Mouse (Mus musculus): Measurements from ENCODE around the gene Rabl3.

Gene Rabl3

DNA sequence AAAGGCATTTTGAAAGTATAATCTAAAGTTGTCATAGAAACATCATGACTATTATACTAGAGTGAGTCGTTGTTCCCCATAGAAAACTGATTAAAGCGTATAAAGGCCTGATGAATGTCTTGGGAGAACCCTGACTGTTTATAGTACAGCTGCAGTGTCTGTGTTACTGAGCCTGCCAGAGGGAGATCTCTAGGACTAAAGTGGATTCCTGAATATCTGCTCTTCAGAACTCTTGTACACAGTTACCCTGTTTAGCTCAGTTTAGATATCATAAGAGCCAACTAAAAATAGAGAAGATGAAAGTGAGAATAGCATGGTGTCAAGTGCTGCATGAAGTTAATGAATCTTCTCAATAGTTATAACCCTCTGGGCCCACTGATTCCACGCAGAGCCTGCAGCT, 10.6 kb downstream of the Rabl3 start:
- no peak for DNase-seq (ENCODE audit: low read depth)

DNA sequence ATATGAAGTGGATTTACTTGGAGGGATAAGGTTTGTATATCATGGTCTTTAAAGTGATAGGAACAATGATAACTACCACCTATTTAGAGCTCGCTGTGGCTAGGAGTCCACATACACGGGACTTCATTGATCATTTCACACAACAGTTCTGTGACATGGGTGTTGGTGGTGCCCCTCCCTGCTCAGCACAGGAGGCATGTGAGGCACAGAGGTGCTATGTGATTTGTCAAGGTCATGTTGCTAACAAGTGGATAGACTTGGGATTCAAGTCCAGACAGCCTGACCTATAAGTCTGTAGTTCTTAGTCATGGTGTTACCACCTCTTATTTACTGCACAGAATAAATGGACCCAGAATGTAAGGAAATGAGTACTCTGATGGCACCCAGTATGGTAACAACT, 11.3 kb downstream of the Rabl3 start:
- no peak for DNase-seq (ENCODE audit: low read depth)

DNA sequence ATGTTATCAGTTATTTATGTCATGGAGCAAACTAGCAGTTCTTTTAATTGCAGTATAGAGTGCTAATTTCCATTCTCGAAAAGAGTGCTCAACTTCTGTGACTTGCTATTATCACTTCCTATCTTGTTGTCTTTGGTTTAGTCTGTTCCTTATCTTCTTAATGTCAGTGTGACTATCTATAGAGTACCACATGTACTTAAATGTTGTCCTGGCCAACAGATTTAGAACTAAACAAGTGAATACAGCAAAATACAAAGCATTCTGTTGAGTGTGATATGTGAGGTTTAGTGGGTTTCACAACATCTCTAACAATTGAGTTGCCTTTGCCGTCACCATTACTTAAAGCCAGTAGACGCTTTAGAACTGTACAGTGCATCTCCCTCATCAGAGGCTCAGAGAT, 13.1 kb downstream of the Rabl3 start:
- no peak for DNase-seq (ENCODE audit: low read depth)

DNA sequence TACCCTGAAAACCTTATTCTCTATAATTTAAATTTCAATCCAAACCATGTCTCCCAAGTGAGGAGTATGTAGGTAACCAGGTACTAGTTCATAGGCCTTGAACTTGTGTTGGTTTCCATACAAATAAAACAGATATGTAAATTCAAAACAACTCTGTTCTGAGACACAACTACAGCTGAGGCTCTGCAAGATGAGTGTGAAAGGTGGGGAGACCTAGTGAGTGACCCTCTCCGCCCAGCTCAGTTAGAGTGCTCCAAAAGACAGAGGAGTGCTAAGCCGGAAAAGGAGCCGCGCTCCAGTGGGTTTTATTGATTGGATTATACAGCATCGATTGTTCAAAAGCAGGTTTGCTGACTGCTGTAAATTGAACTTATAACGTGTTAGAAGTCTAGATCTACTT, 22.7 kb downstream of the Rabl3 start:
- no peak for DNase-seq (ENCODE audit: low read depth)

DNA sequence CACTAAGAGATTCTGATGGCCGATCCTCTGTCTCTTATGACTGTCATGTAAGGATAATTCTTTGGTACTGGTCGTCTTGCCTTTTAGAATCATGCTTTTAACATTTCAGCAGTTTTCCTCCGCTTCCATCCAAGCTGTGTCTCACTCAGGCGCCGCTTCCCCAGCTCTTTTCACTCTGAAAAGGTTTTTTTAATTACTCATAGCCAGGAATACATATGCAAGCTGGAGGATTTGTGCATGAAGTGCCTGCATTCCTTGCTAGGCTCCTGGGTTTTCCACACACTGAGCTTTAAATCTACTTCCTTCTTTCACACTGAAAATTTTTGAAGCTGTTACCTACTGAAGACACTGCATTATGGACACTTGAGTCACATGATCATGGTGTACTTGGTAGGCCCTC, 23.3 kb downstream of the Rabl3 start:
- DNase-seq (ENCODE audit: low read depth), result no peak

DNA sequence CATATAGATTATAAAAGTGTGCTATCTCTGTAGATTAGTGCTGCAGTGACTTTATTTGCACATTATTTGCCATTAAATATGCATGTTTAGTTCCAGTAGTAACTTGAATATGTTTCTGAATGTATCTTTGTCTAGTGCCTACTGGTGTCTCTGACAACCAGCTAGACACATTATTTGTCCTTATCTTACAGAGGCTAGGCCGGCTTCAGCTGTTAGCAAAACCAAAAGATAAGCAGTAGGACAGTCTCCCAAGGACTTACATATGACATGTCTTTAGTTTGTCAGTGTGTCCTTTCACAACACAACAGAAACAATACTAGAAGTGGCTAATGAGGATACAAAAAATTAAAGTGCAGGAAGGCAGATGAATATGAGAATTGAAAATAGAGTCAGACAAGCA, 25.4 kb downstream of the Rabl3 start:
- DNase-seq (ENCODE audit: low read depth), result no peak

DNA sequence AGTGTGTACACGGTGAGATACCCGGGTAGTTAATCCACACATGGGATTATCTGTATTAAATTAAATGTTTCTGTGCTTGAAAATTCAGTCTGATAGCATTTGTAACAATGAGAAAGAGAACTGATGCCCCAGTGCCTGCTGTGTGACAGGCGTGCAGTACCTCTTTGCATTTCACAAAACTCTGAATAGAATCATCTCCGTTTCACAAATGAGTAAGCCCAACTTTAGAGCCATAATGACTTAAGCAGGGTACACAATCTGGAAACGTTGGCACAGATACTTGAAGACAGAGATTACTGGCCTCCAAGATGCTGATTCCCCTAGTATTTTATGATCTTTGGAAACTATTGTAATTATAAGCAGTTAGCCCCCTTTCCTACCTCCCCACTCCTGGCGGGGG, 26.4 kb downstream of the Rabl3 start:
- no peak for DNase-seq (ENCODE audit: low read depth)

DNA sequence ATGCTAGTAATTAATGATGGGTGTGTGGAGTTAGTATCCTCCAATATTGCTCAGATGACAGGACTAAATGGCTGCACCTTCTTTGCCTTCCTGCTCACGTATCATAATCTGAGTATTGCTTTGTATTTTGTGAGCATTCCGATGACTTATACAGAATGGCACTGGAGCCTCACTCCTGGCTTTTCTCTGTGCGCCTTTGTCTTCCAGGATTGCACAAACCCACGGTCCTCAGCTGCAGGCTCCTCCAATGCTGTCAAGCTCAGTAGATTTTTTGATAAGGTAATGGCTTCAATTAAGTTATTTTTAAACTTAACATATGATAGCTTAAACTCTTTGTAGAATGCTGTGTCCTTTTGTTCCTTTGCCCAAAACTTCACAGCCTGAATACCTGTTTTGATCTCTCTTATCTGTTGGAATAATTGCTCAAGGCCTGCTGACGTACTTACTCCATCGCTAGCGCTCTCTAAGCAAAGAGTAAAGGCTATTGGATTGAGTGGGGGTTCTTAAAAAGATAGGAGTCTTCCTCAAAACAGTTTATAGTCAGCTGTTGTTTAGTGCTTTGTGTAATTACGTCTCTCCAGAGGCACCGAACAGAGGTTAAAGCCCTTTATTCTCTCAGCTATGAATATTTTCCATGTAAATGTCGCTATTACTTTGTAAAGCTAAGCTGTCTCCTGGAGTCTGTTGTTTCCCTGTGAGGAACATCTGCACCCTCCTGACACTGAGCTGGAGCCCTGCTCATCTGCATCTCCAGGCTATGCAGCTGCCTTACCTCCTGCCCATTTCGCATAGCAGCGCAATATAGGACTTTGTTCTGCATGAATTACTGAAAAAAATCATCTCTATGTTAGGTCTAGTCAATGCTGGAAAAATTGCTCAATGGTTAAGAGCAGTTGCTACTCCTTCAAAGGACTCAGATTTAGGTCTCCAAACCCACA, 27.7 kb downstream of the Rabl3 start:
- no peak for DNase-seq (ENCODE audit: low read depth)

DNA sequence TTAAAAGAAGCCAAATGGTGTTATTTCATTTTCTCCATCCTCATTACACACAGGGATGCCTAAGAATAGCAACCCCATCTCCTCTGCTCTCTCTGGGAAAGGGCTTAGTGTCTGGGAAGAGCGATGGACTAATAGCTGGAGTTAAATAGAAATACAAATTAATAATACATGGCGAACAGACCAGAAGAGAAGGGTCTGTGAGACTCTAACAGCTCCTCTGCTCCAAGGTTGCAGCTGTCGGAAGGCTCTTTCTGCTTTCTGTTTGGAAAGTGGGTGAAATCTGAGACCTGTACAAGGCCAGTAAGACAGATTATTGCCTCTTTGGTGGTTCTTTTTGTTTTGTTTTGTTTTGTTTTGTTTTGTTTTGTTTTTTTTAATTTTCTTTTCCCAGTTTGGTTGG, 31.9 kb downstream of the Rabl3 start:
- no peak for DNase-seq (ENCODE audit: low read depth)

DNA sequence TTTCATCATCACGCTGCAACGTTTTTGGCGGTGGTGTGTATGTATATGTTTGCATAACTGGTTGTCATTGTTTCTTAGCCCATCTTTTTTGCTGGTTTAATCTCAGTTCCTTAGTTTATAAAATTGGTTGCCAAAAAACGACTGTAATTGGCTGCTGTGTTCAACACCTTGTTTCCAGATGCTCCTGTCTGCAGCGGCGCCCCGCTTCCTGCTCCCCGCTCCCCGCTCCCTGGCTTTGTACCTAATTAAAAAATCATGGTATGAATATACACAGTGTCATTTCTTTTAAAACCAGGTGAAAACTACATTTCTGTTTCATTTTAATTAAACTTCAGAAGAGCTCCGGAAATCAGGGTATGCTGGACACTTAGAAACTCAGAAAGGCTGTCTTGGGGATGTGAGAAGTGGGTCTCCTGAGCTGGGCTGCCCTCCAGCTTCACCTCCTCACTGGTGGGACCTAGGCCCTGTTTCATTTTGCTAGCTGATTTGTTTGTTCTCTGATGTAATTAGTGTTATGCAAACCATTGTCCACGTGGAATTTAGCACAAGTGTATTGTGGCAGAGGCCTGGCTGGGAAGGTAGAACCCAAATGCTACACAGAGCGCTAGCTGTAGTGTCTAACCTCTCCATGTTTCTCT, 32.6 kb downstream of the Rabl3 start:
- no peak for DNase-seq (ENCODE audit: low read depth)

DNA sequence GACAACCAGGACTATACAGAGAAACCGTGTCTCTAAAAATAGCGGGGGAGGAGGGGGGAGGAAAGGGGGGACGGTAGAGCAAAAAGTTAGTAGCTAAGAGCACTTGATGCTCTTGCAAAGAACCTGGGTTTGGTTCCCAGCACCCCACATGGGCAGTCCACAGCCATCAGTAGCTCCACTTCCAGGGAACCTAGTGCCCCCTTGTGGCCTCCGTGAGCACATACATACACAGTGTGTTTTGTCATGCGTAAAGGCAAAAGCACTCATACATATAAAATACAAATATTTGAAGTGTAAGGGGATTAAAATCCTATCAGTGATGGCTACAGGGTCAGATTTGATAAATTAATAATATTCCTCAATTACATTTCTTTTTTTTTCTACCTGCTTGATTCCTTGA, 33.4 kb downstream of the Rabl3 start:
- no peak for DNase-seq (ENCODE audit: low read depth)

DNA sequence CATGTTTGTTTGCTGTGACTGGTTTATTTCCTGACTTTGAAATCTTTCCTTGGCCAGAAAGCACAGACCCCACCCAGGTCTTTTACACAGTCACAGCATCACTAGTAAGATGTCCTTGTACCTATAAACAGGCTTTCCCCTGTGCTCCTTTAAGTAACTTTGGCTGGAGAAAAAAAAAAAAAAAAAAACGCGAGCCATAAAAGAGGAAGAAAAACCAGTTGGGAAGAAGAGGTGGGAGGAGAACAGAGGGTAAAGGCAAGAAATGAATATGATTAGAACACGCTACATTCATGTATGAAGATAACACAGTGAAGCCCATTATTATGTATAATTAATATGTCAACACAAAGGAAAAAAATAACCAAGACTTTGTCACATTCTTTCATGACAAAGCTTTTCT, 35.6 kb downstream of the Rabl3 start:
- no peak for DNase-seq (ENCODE audit: low read depth)

DNA sequence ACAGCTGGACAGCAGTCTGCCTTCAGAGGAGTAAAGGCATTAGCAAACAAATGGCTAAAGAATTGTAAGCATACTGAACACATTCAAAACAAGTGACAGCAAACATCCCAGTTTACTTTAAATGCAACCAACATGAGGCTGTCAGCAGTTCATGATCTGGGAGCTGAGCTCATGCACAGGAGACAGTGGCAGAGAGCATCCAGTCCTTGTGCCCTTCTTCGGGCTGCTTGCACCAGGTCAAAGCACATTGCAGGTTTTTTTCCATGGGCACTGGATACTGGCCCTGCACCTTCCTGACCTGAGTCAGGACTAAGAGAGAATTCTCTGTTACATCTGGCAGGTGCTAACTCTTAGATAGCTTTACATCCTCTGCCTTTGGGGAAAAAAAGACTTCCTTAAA, 39.9 kb downstream of the Rabl3 start:
- no peak for DNase-seq (ENCODE audit: low read depth)

DNA sequence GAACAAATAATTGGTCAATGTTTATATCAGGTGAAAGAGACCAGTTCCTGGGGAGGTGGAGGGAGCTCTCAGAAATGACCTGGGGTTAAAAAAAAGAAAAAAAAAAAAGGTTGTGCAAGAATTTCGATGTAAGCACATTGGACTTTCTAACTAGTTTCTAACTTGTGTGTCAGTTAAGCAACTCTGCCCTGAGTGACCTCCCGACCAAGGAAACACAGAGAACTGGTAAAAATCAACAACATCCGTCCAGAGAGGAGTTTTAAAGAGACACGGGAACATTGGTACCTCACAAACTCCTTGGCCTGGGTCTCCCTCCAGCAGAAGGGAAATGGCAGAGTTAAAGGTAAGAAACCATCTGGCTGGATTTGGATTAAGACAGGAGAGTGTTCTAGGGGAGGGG, 40.3 kb downstream of the Rabl3 start, which contains the start of gene Hgd:
Hgd (plus strand) TSS at position 160 of the 400 bp plus-strand sequence.
- no peak for DNase-seq (ENCODE audit: low read depth)

DNA sequence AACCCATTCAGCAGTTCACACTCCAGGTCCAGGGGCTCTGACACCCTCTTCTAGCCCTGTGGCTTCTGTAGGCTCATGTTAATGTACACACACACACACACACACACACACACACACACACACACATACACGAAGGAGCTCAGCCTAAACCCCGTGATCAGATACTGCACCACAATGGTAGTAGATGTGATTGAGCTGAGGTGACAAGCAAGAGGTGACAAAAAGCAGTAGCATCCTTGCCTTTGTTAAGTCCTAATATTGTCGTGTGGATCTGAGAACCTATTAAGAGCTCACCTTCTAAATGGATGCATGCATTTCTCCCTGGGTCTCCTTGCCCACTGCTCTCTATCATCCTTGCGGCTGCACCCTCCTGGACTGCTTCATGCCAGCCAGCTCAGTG, 41.0 kb downstream of the Rabl3 start:
- DNase-seq (ENCODE audit: low read depth), result no peak

DNA sequence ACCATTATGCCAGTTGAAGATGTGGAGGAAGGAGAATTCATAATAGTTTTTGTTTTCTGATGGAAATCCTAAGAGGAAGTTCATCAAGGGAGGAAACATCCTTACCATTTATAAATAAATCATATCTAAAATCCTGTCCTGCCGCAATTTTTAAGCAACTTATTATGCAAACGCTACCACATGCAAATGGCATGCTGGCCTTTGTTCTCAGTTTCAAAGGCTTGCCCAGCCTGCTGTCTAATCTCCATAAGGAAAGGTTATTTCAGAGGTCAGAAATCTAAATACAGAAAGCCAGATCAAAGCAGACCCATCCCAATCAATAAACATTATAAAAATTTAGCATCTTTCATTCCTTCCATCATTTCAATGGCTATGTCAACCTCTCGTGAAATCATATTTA, 42.2 kb downstream of the Rabl3 start:
- DNase-seq (ENCODE audit: low read depth), result no peak

DNA sequence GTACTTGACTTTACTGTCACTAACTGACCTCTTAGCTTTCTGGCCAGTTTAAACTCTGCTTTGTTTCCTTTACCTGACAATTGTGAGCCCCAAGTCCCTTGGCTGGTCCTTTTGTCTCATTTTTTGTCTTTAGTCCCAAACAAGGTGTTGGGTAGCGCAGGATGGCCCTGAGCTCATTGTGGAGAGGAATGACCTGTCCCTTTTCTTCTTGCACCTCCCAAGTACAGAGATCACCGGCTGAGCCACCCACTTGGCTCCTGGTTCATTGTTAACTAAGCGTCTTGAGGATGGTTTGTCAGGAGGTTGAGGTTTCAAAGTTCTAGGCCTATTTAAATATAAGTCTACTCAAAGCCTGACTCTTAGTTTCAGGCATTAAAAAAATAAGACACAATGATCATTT, 43.6 kb downstream of the Rabl3 start:
- DNase-seq (ENCODE audit: low read depth), result no peak

DNA sequence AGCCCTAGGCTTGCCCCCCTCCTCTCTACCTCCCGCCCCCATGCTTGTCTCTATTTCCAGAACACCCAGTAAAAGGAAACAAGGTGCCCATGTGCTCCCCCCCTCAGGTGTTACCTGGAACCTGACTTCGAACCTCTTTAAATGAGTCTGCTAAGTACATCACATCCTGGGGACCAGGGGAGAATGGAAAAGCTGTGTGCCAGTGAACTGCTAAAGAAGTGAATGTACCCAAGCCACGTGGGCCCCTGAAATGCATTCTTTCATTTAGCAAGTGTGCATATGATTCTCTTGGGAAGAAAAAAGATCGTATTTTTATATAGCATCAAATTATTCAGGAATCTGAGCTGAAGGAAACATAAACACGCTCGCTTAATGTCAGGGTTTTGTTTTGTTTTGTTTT, 44.1 kb downstream of the Rabl3 start:
- DNase-seq (ENCODE audit: low read depth), result no peak

DNA sequence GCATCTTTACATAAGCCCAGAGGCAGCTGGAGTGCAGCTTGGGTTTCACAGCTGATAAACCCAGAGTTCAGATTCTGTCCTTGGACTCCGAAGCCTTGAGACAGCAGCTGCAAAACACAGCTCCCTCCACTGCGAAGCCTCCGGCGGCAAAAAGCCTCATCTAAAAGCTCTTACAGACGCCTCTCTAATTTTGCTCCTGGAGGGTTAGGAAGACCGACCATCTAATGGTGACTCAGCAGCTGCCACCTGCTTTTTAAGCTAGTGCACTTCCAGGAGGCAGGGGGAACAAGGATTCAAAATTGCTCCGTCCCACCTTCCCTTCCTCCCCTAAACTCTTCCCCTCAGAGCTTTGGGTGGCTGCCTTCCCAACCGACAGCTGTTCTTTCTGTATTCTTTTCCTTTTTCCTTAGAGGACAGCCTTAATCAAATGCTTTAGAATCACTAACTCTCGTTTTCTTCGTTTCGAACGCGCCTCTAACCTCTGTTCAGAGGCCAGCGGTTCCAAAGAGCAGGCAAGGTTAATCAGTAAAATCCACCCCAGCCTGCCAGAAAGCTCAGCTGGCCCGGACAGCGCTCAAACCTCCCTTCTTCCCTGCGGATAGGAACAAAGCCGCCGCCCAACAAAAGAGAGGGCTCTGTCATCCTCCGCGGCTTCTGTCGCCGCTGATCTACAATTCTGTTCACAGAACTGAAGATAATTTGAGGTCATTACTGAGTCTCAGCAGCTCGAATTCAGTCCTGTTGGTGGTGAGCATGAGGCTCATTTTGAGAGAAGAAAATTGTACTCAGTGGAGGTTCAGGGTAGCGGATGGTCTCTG, 44.7 kb downstream of the Rabl3 start:
- DNase-seq (ENCODE audit: low read depth), result no peak

DNA sequence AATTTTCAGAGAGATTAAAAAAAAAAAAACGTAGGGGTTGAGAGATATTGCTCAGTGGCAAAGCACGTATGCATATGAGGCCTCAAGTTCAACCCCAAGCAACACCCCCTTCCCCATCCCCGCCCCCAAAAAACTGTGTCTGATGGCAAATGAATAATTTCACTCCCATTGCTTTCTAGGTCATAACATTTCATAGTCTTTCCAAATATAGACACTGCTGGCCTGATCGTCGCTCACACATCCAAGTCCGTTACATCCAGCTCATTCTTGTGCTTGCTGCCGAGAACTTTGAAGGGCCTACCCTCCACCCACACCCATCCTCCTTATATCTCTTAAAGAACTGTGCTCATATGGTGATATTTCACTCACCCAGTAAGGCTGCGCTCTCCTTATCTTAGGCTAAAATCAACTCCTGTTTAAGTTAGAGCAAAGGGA, 45.5 kb downstream of the Rabl3 start:
- no peak for DNase-seq (ENCODE audit: low read depth)

DNA sequence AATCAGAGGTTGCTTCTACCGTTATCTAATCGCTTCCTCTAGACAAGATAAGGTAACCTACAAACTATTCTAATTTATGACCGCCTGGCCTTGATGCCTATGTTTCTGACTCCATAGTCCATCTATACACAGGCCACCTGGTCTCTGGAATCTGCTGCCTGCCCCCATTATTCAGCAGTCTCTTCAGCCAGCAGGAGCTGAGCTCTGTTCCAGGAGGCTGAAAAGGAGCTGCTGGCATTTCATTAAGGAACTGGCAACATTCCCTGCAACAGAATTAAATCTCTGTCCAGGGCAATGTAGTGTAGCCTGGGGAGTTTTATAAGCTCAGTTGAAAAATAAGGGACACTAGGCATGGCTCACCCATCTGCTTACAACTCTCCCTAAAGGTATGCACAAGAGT, 51.2 kb downstream of the Rabl3 start:
- no peak for DNase-seq (ENCODE audit: low read depth)

DNA sequence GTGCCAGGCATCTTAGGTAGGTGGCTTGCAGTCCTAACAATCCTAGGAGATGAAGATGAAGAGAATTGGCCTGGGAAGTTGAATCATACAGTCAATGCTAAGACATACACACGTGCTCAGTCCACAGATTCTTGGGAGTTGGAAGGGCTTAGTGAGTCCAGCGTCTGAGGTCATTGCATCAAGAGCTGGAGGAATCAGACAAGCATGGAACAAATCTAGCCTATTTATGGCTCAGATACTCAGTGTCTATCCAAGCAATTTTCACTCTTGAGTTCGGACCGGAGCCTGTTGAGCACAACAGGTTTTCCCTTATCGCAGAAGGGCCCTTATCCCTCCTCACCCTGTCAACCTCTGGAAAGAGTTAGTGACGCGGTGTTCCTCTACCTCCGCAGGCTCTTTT, 51.9 kb downstream of the Rabl3 start:
- DNase-seq (ENCODE audit: low read depth), result no peak

DNA sequence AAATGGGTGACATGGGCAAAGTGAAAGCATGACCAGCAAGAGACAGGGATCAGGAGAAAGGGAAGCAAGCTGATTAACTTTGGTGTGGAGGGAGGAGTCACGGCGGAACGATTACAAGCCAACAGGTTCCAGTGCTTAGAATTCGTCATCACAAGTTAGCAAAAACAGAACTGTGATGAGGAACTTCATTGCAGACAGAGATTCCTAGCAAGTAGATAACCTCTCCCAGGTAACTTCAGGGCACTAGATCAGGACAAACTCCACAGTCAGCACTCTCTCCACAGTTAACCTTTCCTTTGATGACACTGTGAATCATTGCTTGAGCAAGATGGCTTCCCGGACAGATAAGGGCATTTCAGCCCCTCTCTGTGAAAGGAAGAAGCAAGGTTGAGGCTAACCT, 57.7 kb downstream of the Rabl3 start:
- no peak for DNase-seq (ENCODE audit: low read depth)

Measured in naive thymus-derived CD4-positive, alpha-beta T cell, adult 2 months (primary cell).